Mouse (Mus musculus): ENCODE measurements at regions not wholly inside any gene's neighbourhood (a gene's known extent, or its start where the extent isn't known, plus 50 kb on each side); places are given as distances from the start of the nearest gene placed in this dataset.
A peak's percentile ranks its signal among the peaks of the same experiment; 100 is the strongest.

DNA sequence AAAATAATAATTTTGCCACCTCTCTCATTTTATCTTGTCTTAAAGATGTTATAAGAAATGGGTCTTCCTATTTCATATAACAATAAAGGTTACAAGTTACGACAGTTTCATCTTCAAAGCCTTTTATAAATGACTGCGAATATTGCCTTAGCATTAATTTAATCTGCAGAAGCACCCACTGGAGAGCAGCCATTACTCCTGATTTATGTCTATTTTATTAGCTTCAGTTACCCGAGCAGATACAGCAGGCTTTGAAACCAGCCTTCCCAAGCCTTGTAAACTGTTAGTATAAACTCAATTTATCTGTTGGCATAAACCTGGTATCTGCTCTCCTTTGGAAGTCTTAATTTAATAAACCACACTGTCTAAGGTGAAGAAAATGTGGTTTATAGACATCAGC, 2851.6 kb upstream of the Gm6569 start:
- ATAC-seq (replicated peaks; ENCODE audit: poor library complexity), result no peak

DNA sequence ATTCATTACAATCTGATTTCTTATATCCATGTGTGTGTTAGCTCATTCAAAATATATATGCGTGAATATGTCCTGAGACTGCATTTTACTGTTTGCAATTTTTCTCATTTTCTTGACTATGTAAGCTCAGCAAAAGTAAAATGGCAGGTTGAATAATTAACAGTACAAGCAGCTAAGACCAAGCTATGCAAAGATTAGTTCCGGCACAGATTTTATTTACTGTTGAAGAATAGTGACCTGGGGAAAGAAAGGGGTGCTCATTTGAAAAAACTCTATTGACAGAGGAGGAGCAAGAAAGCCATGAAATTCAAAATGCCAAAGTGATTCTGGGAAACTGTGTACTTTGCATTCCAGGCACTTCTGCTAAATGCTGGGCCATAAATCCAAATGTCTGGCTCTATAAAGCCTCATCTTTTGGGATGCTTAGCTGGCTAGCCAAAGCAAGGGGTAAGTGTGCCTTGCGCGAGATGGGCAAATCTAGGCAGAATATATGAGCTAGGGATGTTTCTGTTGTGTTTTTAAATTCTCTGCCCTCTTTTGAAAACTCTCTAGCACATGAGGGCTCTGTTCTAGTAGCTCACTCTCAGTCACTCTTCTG, 2846.3 kb upstream of the Gm6569 start:
- no peak for ATAC-seq (replicated peaks; ENCODE audit: poor library complexity)

DNA sequence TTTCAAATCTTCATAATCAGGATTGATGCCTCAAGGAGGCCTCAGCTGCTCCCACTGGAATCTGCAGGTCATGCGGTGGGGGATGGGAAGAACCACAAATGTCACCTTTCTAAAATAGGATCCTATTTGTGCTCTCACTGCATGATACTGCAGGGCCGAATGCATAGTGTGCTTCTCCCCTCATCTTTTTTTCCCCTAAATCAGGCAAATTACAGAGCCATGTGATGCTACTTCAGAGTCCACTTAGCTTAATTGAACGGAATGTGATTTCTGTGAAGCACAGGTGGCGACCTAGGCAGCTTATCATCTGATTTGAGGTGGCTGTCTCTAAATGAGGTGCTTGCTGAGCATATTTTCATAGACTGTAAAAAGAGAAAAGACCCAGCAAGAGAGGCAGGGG, 2841.0 kb upstream of the Gm6569 start:
- no peak for ATAC-seq (replicated peaks; ENCODE audit: poor library complexity)

DNA sequence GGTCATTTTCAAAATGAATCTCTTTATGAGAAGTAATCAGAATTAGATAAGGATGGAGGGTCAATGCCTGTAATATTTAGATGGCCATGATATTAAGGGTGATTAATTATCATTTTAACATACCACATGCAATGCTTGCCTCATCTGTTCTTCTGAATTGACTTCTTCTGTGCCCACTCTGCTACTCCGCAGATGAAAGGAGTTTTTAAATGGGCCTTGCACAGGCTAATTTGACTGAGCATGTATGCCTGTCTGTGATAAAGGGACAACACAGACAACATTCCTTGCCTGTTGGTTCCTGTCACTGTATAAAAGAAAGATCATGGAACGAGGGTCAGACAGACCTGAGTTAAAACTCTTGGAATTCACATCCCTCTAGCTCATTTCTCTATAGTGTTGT, 2824.0 kb upstream of the Gm6569 start:
- ATAC-seq (replicated peaks; ENCODE audit: poor library complexity), result no peak

DNA sequence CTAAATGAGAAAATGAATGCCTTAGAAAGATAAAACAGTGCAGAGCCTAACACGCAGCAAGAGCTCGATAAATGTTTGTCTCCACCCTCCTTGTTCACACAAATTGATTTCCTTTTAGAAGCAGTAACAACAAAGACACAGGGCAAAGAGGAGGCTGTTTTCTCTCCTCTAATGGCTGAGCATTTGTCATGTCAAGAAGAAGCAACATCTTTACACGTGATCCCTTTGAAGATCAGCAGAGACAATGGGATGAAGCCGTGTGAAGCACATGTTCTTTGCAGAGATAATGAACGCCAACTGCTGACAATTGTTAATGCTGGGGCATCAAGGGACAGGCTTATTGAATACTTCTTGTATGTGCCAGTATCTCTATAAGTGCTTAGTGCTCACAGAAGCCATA, 2823.6 kb upstream of the Gm6569 start:
- no peak for ATAC-seq (replicated peaks; ENCODE audit: poor library complexity)

DNA sequence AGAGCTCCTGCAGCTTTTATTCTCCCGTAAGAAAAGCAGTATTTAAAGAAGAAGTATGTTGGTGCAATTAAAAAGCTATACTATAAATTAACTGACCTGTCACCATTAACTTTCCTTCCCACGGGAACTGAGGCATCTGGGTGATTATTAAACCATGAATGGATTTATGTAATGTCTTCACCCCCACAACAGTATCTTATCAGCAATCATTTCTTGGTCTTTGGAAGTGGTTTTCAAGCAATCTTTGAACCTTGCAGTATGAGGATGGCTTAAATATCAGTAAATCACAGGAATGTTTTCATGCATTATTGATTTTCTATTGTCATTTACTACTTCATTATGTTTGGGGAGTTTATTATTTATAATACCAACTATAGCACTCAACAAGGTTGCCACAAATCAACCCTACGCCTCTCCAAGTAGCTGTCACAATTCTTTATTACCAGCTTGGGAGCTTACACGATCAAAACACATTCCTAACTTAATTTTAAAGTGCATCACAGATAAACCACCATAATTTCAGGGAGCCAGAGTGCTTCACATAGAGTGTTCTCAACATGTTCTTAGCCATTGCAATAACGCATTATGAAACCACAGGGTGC, 2780.0 kb upstream of the Gm6569 start:
- ATAC-seq (replicated peaks; ENCODE audit: poor library complexity), result no peak

DNA sequence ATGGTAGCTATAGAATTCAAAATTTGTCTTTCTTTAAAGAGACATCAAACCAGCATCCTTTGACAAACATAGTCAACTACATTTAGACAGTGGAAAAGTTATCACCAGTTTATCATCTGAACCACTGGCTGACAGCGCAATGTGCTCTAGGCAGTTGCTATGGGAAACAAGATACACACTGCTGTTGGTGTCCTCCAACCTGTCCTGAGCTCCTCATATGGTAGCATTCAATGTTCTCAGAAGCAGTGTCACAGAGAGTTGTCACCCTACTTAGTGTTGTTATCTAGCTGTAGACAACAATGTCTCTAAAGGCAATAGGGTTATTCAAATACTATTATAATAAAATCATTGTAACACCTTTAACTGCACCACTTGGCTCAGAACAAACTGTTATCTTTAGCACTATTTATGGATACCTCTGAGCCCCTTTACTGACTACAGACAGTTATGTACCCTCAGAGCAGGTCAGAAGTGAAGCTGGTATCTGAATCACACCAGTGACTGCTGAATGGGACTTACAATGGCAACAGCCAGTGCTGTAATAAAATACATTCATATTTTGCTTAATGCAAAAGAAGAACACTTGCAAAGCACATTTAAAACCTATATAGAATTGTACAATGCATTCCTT, 2747.9 kb upstream of the Gm6569 start:
- ATAC-seq (replicated peaks; ENCODE audit: poor library complexity), result no peak

DNA sequence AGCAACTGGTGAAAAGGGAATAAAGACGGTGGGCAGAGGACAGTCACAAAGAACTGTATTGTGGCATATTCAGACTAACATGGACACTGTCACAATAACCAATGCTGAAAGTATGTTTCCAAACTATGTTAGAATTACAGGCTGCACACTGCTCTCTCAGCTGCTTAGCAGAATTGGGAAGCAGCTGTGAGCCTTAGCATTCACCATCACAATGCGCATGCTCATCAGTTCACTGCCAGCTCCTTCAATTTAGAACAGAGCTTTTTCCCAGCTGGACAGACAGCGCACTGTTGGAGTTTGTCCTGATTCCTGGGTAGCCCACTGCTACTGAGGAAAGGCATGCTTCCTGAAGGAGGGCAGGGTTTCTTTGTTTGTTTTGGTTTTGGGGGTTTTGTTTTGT, 2735.2 kb upstream of the Gm6569 start:
- ATAC-seq (replicated peaks; ENCODE audit: poor library complexity), result no peak

DNA sequence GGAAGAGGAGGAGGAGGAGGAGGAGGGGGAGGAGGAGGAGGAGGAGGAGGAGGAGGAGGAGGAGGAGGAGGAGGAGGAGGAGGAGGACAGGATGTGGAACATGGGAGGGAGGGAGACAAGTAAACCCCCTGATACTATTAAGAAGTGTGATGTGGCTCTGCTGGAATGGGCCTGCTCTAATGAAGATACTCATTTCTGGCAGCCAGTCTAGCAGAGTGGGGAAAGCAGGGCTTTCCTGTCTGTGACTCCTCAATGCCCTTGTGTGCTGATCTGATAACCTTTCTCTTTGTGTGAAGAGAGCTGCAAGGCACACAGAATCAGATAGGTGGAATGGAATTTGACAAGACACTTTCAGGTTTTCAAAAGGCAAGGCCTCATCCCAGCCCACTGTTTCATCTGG, 2704.6 kb upstream of the Gm6569 start:
- no peak for ATAC-seq (replicated peaks; ENCODE audit: poor library complexity)

DNA sequence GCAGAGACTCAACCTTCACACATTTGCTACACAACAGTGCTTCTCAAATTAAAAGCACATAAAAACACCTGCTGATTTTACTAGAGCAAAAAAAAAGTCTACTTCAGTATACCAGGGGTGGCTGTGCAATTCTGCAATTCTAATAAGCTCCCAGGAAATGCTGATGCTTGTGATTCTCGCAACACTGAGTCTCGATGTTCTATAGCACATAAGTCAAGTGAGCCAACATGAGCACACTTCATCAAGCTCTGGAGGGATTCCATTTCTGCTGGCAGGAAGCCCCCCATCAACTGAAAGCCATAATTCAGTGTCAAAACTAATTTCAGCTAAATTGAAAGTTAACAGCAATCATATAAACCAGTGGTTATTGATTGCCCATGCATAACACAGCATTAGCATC, 2676.7 kb upstream of the Gm6569 start:
- no peak for ATAC-seq (replicated peaks; ENCODE audit: poor library complexity)

DNA sequence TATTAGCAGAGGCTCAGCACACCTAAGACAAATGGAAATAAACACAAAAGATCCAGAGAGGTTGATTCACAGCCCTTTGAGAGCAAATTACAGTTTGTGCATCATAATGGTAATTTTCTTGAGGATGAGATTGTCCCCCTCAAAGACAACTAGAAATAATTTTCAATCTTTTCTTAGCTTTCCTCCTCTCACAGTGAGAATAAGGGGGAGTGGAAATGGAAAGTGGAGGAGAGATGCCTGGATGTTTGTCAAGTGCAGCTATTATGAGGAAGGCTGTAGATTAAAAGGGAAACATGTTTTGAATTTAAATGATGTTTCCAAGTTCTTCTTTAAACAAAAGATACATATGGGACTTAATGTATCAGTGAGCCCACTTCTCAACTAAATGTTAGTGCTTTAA, 2672.3 kb upstream of the Gm6569 start:
- no peak for ATAC-seq (replicated peaks; ENCODE audit: poor library complexity)

DNA sequence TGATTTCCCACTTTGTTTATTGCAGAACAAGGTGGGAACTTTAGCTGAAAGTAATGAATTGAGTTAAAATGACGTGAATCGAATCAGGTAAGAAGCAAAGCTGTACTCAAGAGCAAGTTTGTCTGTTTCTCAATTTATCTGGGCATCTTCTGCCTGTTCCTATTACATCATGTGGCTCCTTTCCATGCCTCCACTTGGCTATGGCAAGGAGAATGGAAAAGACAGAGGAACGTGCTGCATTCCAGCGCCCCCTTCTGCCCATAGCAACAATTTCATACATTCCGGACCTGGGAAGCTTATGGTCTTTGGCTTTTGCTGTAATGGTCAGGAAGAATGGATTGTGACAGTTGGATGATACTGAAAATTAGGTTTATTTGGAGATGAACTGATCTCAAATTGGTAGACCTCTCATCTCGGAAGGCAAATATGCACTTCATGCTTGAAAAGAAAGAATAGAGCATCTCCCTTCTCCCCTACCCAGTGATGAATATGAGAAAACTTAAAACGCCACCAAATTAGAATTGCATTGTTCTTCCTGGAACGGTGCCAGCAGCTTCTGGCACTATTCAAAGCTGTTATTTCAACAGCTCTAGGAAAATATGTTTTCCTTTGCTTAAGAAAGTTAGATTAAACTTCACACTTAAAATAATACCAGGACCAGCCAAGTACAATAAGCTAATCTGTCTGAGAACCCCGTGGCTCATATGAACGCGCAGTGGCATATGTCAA, 2639.2 kb upstream of the Gm6569 start:
- no peak for ATAC-seq (replicated peaks; ENCODE audit: poor library complexity)

DNA sequence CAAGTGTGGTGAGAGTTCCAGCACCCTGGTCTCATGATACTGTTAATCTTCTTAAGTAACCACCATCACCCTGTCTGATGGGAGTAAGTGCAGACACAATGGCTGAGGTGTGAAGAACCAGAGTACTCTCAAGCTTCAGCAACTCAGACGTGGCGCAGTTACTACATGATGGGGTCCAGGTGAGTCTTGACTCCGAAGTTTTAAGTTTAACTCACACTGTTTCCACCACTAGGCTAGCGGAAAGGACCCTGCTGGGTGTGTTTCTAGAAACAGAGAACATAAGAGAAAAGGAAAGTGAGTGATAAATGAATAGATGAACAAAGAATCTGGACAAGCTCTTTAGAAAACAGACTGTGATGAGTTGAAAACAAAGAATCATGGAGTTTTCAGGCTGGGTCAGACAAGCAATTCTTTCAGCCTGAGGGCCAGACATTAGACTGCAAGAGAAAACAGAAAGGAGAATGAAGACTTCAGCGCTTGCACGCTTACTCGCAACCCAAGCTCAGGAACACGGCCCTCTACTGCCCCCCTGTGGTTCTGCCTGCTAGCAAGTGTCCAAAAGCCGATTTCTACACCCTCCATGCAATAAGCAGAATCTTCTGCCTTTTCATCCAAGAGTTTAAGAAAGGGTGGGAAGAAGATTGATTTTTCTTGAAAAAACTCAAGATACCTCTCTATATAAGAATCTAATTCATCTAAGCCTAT, 2593.6 kb upstream of the Gm6569 start:
- peak; percentile 77 for ATAC-seq (replicated peaks; ENCODE audit: poor library complexity)

DNA sequence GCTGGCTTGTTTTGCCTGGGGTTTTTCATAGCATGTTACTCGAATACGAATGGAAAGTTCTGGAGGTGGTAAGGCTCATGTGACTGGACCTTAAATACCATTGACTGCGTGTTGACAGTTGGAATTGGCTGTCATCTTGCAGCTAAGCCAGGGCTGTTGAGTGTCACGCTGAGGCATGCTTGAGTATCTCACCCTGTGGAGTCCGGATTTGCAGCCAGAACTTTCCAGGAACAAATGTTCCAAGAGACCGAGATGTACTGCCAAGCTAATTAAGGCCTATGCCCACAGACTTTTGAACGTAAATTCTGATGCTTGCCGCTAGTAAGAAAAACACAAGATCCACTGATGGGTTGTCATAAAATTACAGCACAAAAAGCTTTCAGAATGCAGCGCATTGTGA, 2590.8 kb upstream of the Gm6569 start:
- ATAC-seq (replicated peaks; ENCODE audit: poor library complexity), result no peak

DNA sequence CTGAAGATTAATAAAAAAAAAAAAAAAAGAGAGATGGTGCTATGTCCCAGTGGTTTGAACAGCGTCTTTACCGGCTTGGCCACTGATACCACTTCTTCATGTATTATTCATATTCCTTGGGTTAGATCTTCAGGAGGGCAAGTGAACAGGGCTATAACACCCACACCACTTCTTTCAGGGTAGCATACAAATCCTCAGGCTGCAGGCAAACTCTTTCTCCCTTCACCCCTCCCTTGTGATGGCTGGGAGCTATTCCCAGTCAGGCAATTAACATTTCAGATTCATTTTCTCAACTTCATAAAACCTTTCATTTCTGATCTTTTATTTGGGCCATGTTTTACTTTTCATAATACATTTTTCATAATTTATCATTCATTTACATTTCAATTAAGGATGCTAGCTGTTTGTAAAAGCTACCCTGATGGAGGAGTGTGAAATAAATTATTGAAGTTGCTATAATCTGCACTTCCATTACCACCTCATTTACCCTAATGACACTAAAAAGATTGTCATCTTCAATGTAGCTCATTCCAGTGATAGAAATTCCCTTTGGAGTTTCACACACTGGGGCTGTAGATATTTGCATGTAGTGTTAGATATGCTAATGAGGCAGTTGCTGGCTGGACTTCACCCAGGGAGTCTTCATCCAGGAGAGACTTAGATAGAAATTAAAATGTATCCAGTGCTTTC, 2558.3 kb upstream of the Gm6569 start:
- ATAC-seq (replicated peaks; ENCODE audit: poor library complexity), result no peak

DNA sequence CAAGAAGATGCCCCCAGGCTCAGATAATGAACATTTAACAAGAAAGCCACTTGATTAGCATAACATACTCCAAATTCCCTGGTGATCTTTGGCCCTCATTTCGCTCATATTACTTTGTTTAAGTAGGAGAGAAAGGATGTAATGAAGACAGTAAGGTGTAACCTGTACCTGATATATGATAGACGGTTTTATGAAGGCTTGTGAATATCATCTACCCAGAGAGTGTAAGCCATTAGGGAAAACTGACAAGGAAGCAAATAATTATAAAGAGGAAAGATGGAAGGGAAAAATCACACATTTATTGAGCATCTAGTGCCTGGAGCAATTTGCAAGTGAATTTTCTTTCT, 2557.8 kb upstream of the Gm6569 start:
- no peak for ATAC-seq (replicated peaks; ENCODE audit: poor library complexity)

DNA sequence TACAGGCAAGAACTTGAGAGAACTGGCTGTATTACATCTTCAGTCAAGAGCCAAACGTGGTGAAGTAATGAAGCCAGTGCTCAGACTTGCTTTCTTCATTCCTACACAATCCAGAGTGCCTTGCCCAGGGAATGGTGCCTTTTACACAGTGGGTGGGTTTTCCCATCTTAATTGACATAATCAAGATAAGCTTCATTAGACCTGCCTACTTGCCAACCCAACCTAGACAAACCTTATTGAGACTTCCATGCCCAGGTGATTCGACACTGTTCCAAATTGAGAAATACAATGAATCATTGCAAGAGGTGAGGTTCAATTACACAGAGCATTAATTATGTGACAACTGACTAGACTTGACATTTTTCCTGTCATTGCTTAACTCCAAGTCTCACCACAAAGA, 2557.0 kb upstream of the Gm6569 start:
- ATAC-seq (replicated peaks; ENCODE audit: poor library complexity), result no peak

DNA sequence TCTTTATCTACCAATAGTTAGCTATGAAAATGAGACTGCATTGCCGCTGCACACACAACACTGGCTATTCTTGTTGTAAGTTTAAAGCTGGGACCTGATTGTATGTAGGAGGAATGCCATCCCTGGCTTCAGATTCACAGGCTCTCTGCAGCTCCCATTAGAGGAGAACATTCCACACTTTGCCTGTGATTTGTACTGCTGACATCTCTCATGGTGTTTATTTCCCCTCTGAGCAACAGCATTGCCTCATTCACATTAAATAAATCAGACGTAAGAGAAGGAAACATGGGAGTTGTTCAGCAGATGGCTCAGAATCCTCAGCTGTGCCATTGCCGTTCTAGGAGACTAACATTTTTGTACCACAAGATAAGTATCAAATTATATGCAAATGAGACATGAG, 2550.6 kb upstream of the Gm6569 start:
- ATAC-seq (replicated peaks; ENCODE audit: poor library complexity), result no peak

DNA sequence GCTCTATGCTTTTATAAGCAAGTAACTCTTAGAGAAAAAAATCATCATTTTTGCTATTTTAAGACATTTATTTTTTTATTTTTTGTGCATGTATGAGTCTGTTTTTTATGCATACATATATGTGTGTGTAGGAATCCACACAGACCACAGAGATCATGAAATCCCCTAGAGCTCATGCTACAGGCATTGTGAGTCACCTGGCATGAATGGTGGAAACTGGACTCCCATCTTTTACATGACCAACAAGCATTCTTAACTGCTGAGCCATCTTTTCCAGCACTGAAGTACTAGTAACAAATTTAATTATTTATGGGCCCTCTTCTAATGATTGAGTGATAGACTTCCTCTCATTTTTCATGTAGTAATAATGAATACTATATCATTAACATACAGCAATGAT, 2531.8 kb upstream of the Gm6569 start:
- ATAC-seq (replicated peaks; ENCODE audit: poor library complexity), result no peak

DNA sequence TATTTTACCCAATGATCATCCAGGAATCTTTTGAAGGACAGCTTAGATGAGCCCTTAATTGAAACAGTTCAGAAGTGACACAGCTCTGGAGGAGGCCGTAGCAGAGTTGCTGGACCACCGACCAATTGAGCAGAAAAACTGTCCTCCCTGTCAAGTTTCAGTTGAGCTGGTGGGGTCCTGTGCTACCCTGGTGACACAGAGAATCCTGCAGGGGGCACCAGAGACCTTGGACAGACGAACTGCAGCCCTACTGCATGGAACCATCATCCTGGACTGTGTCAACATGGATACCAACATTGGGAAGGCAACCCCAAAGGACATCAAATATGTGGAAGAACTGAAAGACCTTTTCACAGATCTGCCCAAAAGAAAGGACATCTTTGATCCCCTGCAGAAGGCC, 2524.1 kb upstream of the Gm6569 start:
- no peak for ATAC-seq (replicated peaks; ENCODE audit: poor library complexity)

DNA sequence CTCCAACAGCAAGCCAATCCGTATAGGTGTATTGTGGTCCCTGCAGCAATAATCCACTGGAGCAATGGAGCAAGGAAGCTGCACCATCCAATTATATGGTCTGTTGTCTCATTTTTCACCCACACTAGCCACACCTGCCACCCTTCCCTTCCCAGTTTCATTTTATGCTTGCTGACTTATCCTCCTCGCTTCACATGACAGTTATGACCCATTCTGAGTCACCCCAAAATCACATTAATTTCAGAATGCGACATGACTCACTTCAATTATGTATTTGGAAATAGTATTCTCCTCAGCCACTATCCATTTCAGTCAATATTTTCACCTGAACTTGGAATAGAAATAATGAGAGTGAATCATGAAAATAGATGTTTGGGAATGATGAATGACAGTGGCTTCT, 2507.8 kb upstream of the Gm6569 start:
- no peak for ATAC-seq (replicated peaks; ENCODE audit: poor library complexity)

All from megakaryocyte progenitor cell, adult 5-6 weeks (primary cell).